Mouse (Mus musculus) G1E (cell line): ENCODE measurements around the gene Atp6ap2.

Source experiments
- CTCF ChIP-seq: IDR thresholded peaks from 2 replicates; pipeline ENCODE4 v1.5.1; 2012; ENCODE audit warnings: low read depth, low read length, inconsistent platforms, mixed read lengths
- GATA1 ChIP-seq: IDR thresholded peaks from 2 replicates; pipeline ENCODE4 v1.6.1; 2012; ENCODE audit warnings: borderline replicate concordance, low read length, inconsistent platforms, mixed read lengths
- POLR2AphosphoS5 ChIP-seq: IDR thresholded peaks from 2 replicates; pipeline ENCODE4 v1.6.1; 2012; ENCODE audit warnings: low read depth, low read length, inconsistent platforms; ENCODE audit not compliant: insufficient replicate concordance

DNA sequence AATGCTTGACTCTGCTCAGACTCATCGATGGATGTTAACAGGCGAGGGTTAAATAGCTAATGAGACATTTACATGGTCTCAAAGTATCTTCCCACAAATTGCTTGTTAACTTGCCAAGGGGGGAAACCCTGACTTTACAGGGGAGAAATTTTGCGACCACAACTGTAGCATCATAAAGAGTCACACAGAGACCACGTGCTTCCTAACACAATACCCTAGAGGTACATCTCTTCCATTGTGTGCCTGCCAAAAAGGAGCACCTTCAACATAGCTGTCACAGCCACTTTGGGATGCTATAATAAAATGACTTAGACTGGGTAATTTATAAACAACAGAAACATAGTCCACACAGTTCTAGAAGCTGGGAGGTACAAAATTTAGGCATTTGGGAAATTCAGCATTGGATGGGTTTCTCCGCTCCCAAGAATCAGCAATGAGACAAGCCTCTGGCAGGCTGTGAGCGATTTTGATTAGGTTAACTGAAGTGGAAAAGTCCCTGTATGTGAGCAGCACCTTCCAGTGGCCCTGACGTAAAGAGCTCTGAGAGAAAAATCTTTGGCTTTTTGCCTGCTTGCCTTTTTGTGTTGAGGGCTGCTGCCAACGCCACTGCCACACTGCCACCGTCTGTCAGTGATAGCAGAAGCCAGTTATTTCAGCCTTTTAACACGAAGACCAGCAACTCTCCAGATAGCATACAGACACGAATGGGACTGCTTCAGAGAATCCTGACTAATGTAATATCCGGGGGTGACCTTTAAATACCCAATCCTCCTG is 58.1 kb downstream of the Atp6ap2 start:
- no peak for TF ChIP-seq CTCF
- TF ChIP-seq GATA1 = no peak
- TF ChIP-seq POLR2AphosphoS5 = no peak
